Mouse (Mus musculus): ENCODE data around the gene Selenoo.

Selenoo gene

DNA sequence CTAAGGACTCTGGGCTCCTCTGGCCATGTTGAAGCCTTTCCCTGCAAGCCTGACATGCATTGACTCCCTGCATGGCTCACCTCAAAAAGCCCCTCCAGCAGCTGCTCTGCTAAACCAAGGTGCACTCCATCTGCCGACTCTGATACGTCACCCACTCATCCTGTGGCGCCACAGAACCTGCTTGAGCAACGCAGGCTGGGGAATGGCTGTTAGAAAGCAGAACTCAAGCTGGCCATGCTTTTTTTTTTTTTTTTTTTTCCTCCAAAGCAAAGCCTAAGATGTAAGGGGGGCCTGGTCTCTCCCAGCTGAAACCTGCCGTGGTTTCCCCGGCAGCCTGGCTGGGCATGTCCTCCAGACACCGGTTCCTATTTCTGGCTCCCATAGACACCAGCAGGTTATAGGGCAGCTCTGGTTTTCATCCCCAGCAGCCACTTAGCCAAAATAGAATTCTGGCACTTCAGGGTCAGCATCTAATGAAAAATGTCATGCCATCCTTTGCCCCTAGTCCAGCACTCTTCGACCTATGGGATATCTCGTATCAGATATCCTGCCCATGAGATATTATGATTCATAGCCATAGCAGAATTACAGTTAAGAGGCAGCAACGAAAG, 14.8 kb upstream of the Selenoo start:
- in situ Hi-C loops (cut with MboI; ENCODE audit: low pct_unique_long_range_greater_than_20kb in 1 of 2, low sequenced_read_pairs in 2 of 2, unreplicated experiment in 1 of 2), result no loop called here

DNA sequence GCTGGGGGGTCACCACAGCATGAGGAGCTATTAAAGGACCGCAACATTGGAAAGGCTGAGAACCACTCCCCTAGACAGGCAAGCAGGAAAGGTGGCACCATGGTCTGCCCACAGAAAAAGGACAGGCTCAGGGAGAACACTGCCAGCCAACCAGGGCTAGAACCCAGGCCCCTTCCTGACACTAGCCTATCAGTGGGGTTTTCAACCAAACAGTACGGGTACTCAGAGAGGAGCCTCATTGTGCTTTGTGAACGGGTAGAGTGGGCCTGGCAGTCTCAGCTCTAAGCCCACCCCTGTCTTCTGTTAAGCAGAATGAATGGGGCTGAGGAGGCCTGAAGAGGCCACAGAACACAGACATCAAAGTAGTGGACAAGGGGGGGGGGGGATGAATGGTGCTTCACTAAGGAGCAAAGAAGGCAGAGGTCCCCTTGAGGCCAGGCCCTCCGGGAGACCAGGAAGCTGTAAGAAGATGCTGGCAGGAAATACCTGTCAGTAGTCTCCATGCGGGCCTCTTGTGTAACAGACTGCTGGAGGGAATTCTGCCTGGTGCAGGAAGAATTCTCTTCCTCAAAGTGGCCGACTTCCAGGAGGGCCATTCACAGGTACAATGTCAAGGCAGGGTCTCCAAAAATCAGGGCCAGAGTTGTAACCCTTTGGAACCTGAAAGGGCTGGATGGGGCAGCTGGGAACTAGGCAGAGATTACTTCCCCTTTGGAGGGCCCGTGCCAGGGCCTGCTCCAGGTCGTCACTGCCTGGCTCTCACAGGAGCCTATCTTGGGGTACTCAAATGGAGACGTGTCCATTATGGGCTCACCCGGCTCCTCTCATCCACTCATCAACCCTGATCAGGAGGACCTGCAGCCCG, 14.0 kb upstream of the Selenoo start, which contains the start of gene Trabd:
Trabd (plus strand) TSS at position 512 of the 865 bp plus-strand sequence.
- in situ Hi-C loops (cut with MboI; ENCODE audit: low pct_unique_long_range_greater_than_20kb in 1 of 2, low sequenced_read_pairs in 2 of 2, unreplicated experiment in 1 of 2), result no loop called here

DNA sequence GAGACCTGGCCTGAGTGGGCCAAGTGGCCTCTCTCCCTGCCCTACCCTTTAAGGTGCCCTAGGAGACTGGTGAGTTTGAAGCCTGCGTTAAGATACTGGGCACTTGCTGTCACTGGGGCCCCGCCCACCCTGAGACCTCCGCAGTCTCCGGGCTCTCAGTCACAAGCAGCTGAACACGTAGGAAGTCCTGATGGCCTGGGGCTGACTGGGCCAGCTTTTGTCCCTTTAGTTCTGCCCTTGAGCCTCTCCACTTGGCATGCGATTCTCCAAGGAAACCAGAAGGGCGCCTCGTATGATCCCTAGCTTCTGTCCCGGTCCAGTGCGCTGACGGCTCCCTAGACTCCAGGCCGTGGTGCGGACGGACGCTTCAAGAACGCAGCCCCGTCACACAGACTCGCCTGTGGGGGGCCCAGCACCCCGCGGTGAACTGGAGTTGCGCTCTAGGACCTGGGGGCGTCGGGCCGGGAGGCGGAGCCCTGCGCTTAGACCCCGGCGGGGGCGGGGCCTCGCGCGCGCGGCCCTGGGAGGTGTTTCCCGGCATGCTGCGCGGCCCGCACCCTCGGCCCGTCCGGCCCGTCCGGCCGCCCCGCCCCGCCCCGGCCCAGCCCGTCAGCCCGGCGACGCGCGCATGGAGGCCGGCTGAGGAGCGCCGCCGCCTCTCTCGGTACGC, 13.3 kb upstream of the Selenoo start:
- in situ Hi-C loops (cut with MboI; ENCODE audit: low pct_unique_long_range_greater_than_20kb in 1 of 2, low sequenced_read_pairs in 2 of 2, unreplicated experiment in 1 of 2), result no loop called here

DNA sequence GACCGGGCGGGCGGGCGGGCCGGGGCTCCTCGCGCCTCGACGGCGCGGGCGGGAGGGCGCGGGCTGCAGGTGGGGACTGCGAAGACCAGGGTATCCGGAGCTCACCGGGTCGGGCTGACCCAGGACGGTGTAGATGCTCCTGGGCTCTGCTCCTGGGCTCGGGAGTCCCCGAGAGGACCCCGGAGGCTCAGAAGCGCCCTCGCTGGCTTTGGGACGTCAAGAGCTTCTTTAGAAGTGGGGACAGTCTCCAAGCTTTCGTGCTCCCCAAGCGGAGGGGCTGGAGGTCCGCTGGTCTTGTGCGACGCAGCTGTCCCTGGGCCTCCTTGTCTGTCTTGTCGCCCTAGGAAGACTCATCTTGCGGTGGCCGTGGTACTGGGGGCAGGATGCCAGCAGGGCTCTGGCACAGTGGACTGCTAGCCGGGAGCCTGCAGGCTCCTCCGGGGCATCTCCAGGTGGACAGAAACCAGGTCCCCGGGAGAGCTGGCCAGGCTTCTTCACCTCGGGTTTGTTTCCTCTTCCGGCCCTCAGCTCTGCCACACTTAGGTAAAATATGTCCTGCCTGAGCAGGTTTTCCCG, 12.6 kb upstream of the Selenoo start:
- in situ Hi-C loops (cut with MboI; ENCODE audit: low pct_unique_long_range_greater_than_20kb in 1 of 2, low sequenced_read_pairs in 2 of 2, unreplicated experiment in 1 of 2), result no loop called here

DNA sequence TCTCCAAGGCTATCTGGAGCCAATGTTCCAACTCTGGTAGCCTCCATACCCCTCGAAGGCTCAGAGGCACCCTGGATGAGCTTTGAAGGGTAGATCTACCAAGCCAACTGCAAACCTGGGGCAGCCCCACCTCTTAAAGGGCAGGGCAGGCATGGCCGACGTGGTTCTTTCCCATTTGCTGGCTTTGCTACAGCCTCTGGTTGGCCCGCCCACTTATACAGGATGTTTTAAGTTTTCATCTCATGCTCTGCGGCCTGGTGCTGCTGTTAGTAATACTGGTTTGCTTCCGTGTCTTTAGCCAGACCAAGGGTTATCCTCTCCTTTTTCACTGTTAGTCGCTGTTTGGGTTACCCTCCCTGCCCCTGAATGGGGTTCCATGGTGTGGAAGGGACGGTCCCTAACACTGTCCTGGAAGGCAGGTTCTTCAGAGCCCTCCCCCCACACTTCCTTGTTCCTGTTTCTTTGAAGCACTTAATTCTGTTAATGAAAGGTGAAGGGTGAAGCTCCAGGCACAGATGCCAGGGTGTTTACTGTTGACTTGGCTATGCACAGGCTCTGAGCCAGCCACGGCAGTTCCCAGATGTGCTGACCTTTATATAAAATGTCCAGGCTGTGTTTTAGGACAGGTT, 10.6 kb upstream of the Selenoo start:
- in situ Hi-C loops (cut with MboI; ENCODE audit: low pct_unique_long_range_greater_than_20kb in 1 of 2, low sequenced_read_pairs in 2 of 2, unreplicated experiment in 1 of 2), result no loop called here

DNA sequence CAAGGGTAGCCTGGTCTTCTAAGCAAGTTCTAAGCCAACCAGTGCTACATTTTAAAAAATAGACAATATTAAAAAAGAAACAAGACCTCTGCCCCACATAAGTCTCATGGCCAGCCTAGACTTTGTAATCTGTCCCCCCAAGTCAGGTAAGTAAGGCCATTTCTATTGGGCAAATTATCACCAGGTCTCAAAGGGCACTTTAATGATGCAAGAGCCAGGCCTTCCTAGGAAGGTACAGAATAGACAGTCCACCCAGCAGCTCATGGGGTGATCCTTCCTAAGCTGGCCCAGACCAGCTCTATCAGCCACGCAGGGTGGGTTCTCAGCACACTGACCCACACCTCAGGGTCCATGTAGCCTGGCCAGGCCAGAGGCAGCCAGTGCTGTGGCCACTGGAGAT, 5.0 kb upstream of the Selenoo start:
- in situ Hi-C loops (cut with MboI; ENCODE audit: low pct_unique_long_range_greater_than_20kb in 1 of 2, low sequenced_read_pairs in 2 of 2, unreplicated experiment in 1 of 2), result no loop called here

DNA sequence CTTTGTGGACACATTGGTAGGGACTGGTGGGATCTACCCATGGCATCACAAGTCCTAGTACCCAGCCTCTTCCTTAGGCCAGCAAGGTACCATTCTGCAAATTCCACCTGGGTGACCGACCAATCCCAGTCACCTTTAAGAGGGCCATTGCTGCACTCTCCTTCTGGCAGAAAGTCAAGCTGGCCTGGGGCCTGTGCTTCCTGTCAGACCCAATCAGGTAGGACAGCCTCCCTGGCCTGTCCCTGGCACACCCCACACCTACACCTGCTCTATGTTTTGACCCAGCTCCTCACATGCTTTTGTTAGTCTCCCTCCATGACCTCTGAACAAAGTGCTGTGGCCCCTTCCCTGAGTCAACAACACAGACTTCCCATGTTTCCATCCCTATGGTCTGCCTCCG, 4.1 kb upstream of the Selenoo start:
- in situ Hi-C loops (cut with MboI; ENCODE audit: low pct_unique_long_range_greater_than_20kb in 1 of 2, low sequenced_read_pairs in 2 of 2, unreplicated experiment in 1 of 2), result no loop called here

DNA sequence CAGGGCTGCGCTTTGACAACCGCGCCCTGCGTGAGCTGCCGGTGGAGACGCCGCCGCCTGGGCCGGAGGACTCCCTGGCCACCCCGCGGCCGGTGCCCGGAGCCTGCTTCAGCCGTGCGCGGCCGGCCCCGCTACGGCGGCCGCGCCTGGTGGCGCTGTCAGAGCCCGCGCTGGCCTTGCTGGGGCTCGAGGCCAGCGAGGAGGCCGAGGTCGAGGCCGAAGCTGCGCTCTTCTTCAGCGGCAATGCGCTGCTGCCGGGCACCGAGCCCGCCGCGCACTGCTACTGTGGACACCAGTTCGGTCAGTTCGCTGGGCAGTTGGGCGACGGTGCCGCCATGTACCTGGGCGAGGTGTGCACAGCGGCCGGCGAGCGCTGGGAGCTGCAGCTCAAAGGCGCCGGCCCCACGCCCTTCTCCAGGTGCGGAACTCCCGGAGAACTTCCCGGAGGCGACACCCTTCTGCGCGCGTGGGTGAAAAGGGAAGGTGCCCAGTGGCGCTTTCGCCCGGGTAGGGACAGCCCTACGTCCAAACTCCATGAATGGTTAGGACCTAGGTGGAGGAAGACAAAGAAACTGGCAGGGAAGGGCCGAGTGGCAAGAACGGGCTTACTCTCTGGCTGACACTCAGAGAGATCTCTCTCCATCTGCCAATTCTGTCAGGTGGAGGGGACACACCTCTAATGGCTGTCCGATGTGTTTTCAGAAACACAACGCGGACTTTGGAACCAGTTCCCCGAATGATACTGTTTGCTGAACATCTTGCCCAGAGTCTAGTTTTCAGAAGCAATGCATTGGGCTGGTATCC, 566 bp downstream of the Selenoo start:
- in situ Hi-C loops (cut with MboI; ENCODE audit: low pct_unique_long_range_greater_than_20kb in 1 of 2, low sequenced_read_pairs in 2 of 2, unreplicated experiment in 1 of 2), result no loop called here

DNA sequence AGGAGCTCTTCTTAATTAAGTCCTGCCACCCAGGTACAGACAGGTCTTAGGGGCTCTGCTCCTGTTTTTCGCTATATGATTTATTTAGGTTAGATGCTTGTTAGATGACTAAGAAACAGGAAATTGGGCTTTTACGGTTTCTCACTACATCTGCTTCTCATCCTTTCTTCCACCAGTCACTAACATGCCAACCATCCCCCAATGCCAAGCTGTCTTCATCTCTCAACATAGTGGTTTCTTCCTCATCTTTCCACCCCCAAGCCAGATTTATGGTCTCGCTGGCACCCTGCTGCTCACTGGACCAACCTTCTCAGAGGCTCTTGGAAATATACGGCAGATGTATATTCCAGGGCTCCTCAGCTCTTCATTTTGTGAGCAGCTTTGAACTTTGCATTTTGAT, 1.8 kb downstream of the Selenoo start:
- in situ Hi-C loops (cut with MboI; ENCODE audit: low pct_unique_long_range_greater_than_20kb in 1 of 2, low sequenced_read_pairs in 2 of 2, unreplicated experiment in 1 of 2), result no loop called here

DNA sequence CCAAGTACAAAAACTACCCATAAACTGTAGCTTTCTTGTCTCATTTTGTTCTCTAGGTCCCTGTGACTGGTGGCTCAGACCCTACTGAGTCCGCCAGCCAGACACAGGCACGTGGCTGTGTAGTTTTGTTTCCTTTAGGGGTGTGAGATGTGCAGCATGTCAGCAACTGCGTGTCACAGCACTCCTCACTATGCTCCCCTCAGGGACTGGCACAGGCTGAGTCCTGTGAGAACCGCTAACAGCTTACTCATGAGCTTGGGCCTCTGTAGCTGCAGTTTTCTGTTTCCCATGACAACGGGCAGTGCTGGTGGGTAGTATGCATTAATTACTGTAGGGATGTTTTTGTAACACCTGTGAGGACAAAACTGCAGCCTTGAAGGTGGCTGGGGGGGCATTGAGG, 3.3 kb downstream of the Selenoo start:
- in situ Hi-C loops (cut with MboI; ENCODE audit: low pct_unique_long_range_greater_than_20kb in 1 of 2, low sequenced_read_pairs in 2 of 2, unreplicated experiment in 1 of 2), result no loop called here

DNA sequence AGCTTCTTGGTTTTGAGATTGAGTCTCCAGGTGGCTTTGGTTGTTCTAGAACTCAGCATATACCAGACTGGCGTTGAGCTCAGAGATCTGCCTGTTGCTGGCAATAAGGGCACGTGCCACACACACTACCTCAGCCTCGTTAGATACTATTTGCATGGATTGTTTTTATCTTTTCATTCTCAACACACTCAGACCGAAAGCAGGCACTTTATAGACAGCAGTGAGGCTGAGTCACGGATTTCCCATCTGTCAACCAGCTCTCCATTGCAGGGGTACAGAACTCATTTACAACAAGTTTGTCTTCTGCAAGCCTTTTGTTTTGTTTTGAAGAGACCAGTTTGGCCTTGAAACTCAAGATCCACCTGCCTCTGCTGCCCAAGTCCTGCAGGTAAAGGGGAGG, 8.6 kb downstream of the Selenoo start:
- in situ Hi-C loops (cut with MboI; ENCODE audit: low pct_unique_long_range_greater_than_20kb in 1 of 2, low sequenced_read_pairs in 2 of 2, unreplicated experiment in 1 of 2), result no loop called here

DNA sequence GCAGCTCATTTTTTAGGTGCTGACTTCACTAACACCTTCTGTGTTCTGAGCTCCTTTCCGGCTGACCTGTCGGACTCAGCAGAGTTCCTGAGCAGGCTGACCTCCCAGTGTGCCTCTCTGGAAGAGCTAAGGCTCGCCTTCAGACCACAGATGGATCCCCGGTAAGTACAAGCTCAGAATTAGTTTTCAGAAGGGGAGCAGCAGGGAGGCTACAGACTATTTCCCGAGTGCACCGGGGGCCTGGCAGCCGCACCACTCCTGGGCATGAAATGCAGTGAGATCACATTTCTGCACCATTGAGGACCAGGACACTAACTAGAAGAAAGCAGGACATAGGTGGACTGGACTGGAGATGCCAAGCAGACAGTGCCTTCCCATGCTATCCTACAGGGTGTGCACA, 9.7 kb downstream of the Selenoo start:
- in situ Hi-C loops (cut with MboI; ENCODE audit: low pct_unique_long_range_greater_than_20kb in 1 of 2, low sequenced_read_pairs in 2 of 2, unreplicated experiment in 1 of 2), result no loop called here

DNA sequence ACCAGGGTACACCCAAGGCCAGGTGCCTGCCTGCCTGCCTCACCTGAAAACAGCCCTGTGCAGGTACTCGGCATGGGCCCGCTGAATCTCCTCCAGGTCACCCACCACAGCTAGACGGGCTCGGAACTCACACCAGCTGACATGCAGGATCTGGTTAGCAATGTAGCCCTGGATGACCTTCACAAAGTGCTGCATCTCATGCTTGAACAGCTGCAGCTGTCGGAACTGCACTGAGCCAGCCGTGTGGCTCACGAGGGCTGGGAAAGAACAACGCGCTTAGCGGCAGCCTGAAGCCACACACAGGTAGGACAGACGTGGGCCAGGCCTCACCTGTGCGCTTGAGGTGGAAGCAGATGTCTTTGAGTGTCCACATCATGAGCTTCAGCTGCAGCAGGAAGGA, 11.9 kb downstream of the Selenoo start:
- in situ Hi-C loops (cut with MboI; ENCODE audit: low pct_unique_long_range_greater_than_20kb in 1 of 2, low sequenced_read_pairs in 2 of 2, unreplicated experiment in 1 of 2), result no loop called here

DNA sequence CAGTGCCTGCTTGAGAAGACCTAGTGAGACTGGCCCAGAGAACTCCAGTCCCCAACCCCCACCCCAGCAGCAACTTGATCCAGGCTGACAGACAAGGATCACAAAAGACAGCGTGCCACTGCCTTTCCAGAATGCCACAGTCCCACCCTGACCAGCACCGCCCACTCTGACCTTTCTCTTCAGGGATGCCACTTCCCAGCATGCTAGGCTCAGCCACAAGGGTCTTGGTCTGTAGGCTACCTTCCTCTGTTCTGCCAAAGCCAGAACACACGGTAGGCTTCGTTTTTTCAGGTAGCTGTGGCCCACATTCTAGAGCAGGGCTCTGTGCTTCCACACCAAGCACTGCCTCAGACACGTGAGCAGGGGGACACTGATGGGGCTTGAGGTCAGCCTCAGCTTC, 13.8 kb downstream of the Selenoo start:
- in situ Hi-C loops (cut with MboI; ENCODE audit: low pct_unique_long_range_greater_than_20kb in 1 of 2, low sequenced_read_pairs in 2 of 2, unreplicated experiment in 1 of 2), result no loop called here

DNA sequence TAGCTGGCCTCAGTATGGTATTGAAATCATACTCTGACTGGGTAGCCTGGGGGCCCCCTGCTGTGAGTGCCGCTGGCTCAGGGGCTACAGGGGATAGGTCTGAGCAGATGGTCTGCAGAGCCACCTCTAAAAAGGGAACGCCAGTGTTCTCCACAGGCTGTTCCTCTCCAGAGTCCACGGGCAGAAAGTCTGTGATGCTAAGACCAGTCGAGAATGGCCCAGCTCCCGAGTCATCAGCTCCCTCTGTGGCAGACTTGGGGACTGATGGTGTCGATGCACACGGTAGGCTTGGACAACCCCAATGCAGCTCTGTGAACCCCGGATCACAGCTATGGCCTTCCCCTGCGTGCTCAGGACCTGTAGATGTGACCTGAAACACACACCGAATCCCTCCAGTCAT, 15.0 kb downstream of the Selenoo start:
- in situ Hi-C loops (cut with MboI; ENCODE audit: low pct_unique_long_range_greater_than_20kb in 1 of 2, low sequenced_read_pairs in 2 of 2, unreplicated experiment in 1 of 2), result no loop called here

DNA sequence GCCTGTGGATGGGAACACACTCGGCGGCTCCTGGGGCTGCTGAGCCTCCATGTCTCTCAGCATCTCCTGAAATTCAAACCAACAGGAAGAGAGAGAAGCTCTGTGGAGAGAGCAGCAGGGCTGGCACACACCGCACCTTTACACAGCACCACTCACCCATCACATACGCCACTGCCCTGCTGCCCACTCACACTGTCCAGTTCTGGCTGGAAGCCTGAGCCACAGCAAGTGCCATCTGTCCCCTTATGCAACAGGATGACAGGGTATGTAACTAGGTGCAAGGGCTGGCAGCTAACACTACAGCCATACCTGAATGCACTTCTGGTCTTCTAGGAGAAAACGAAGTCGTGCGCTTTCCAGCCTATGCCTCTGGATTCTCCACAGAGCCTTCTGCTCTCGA, 15.5 kb downstream of the Selenoo start:
- in situ Hi-C loops (cut with MboI; ENCODE audit: low pct_unique_long_range_greater_than_20kb in 1 of 2, low sequenced_read_pairs in 2 of 2, unreplicated experiment in 1 of 2), result no loop called here

DNA sequence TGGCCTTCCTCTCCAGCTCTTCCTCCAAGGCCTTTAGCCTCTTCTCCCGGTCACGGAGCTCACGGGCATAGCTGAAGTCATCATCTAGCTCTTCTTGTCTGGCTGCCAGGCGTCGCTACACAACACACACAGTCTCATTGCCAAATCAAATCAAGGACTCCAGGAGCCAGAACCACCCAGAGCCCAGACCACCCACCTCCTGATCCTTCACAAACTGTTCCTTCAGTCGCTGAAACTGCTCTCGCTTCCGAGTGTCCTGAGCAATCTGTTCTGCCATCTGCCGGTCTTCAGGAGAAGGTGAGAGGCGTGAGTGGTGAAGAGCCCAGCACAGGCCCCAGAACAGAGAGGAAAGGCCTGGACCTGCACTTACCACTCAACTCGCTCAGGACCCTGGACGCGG, 17.2 kb downstream of the Selenoo start:
- in situ Hi-C loops (cut with MboI; ENCODE audit: low pct_unique_long_range_greater_than_20kb in 1 of 2, low sequenced_read_pairs in 2 of 2, unreplicated experiment in 1 of 2), result no loop called here

DNA sequence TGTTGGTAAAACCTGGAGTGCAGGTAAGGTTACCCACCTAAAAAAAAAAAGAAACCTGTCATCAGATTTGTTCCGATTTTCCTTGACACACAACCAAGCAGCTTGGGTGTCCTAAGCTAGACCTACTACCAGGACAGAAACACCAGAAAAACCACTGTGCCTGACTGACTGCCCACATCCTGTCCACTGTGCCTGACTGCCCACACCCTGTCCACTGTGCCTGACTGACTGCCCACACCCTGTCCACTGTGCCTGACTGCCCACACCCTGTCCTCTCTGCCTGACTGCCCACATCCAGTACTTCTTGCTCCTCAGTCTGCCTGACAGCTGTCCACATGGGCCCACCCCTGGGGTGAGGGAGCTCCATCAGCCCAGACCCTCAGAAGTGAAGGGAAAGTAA, 18.1 kb downstream of the Selenoo start:
- in situ Hi-C loops (cut with MboI; ENCODE audit: low pct_unique_long_range_greater_than_20kb in 1 of 2, low sequenced_read_pairs in 2 of 2, unreplicated experiment in 1 of 2), result no loop called here
